ENCODE assay signal across 8 mouse cellular contexts in the genomic region with DNA sequence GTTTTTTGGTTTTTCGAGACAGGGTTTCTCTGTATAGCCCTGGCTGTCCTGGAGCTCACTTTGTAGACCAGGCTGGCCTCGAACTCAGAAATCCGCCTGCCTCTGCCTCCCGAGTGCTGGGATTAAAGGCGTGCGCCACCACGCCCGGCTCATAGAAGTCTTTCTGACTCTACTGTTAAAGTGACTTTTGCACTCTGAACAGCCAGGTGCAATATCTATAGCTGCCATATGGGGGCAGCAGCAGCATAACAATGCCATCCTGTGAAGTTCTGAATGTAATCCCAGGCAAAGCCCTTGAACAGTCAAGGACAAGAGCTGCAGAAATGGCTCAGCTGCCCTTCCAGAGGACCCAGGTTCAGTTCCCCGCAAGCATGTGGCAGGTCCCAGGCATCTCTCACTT. TPM values are rescaled to one million over a fixed set of nuclear protein-coding genes. Genes with fewer than 3 reads are reported as not detected.
DNase-seq lines count a peak whose midpoint lies in the region; ATAC-seq and TF ChIP-seq lines count a peak whose summit lies in the region.
"Not testable (repeated sequence)": the region's sequence is repeated elsewhere in the genome, so short reads cannot be mapped to it uniquely, and the experiment has no call there.

No protein-coding gene starts in this region.

- not testable (repeated sequence) for H3K27ac ChIP-seq in forebrain, embryonic 12.5 days; kidney, postnatal 0 days; liver, embryonic 11.5 days (ENCODE audit: low read depth, low read length); neural tube, embryonic 12.5 days
- peak overlapping the region; percentile 99 for H3K27ac ChIP-seq in heart, embryonic 15.5 days

- not testable (repeated sequence) for H3K4me2 ChIP-seq in forebrain, embryonic 12.5 days; kidney, postnatal 0 days (ENCODE audit: low read length); liver, embryonic 11.5 days; neural tube, embryonic 12.5 days (replicated peaks)
- peak overlapping the region; percentile 42 for H3K4me2 ChIP-seq in heart, embryonic 15.5 days

- not testable (repeated sequence) for H3K9ac ChIP-seq in forebrain, embryonic 12.5 days; kidney, postnatal 0 days (ENCODE audit: low read depth, low read length); liver, embryonic 11.5 days (ENCODE audit: low read depth, low read length); neural tube, embryonic 12.5 days
- H3K9ac ChIP-seq in heart, embryonic 15.5 days, result peak overlapping the region; percentile 48

- not testable (repeated sequence) for H3K4me3 ChIP-seq in forebrain, embryonic 12.5 days (replicated peaks); kidney, postnatal 0 days (replicated peaks; ENCODE audit: low read depth, low read length); liver, embryonic 11.5 days (ENCODE audit: low read depth, low read length); neural tube, embryonic 12.5 days
- peak overlapping the region; percentile 4; the same call in 1 of the 2 replicates for H3K4me3 ChIP-seq in heart, embryonic 15.5 days

- peaks cover 29% of the 10 kb centered on the region for H3K27me3 ChIP-seq in forebrain, embryonic 12.5 days
- H3K27me3 ChIP-seq in heart, embryonic 15.5 days; kidney, postnatal 0 days (ENCODE audit: insufficient read depth, low read length); neural tube, embryonic 12.5 days (replicated peaks): not testable (repeated sequence)
- H3K27me3 ChIP-seq in liver, embryonic 11.5 days (replicated peaks; ENCODE audit: control insufficient read depth, insufficient read depth, low read length), result peaks cover 15% of the 10 kb centered on the region; the same call in 1 of the 2 replicates

- not testable (repeated sequence) for H3K4me1 ChIP-seq in forebrain, embryonic 12.5 days; kidney, postnatal 0 days (replicated peaks; ENCODE audit: insufficient read depth, low read length); neural tube, embryonic 12.5 days
- peaks cover 34% of the 10 kb centered on the region for H3K4me1 ChIP-seq in heart, embryonic 15.5 days (replicated peaks)
- H3K4me1 ChIP-seq in liver, embryonic 11.5 days (replicated peaks; ENCODE audit: control insufficient read depth, insufficient read depth, low read length), result peaks cover 12% of the 10 kb centered on the region

- H3K36me3 ChIP-seq in forebrain, embryonic 12.5 days (replicated peaks); heart, embryonic 15.5 days; kidney, postnatal 0 days (ENCODE audit: insufficient read depth, low read length); liver, embryonic 11.5 days (ENCODE audit: control insufficient read depth, insufficient read depth, low read length); neural tube, embryonic 12.5 days: not testable (repeated sequence)

- peak; percentile 40 to 45 for DNase-seq in CD8-positive naive resting alpha-beta T cell, adult 2 months (ENCODE audit: low read depth in 2 of 2, low spot score in 2 of 2)
- peak; percentile 48 for DNase-seq in c-Kit-negative CD71-positive TER-119-positive erythroid progenitor cells, embryonic 14.5 days (ENCODE audit: low read depth, low spot score)
- DNase-seq in kidney, postnatal 0 days (ENCODE audit: low spot score), result peak; percentile 89
- peak; percentile 70 for DNase-seq in liver, embryonic 11.5 days (ENCODE audit: low spot score)
- DNase-seq in telencephalon, adult 2 months (ENCODE audit: low read depth, low spot score), result peak; percentile 58

- TF ChIP-seq CTCF in kidney, postnatal 0 days (IDR thresholded peaks at IDR 0.05; ENCODE audit: low read depth), result peak; percentile 83

- peak; percentile 63; the same call in 1 of the 2 replicates for ATAC-seq in forebrain, embryonic 12.5 days (ENCODE audit: low FRiP score)
- peak; percentile 40 for ATAC-seq in heart, embryonic 15.5 days (replicated peaks; ENCODE audit: insufficient number of reproducible peaks, insufficient read depth, low FRiP score, low read depth)
- peak; percentile 70 for ATAC-seq in kidney, postnatal 0 days (replicated peaks; ENCODE audit: low FRiP score, low read depth)
- ATAC-seq in liver, embryonic 11.5 days (replicated peaks; ENCODE audit: low FRiP score), result peak; percentile 48; the same call in 1 of the 2 replicates
- ATAC-seq in neural tube, embryonic 12.5 days (ENCODE audit: low FRiP score, low read depth), result peak; percentile 60

- not testable (repeated sequence) for H3K9me3 ChIP-seq in forebrain, embryonic 12.5 days; heart, embryonic 15.5 days (replicated peaks); kidney, postnatal 0 days (replicated peaks; ENCODE audit: low read length); liver, embryonic 11.5 days (ENCODE audit: control insufficient read depth, low read length); neural tube, embryonic 12.5 days

- 45% methylated on average over 8 of the region's 9 CpGs for WGBS in forebrain, embryonic 12.5 days
- 27% methylated on average over 8 of the region's 9 CpGs for WGBS in heart, embryonic 15.5 days
- WGBS in kidney, postnatal 0 days, result 33% methylated on average over 8 of the region's 9 CpGs
- 26% methylated on average over 7 of the region's 9 CpGs for WGBS in liver, embryonic 11.5 days
- WGBS in neural tube, embryonic 12.5 days, result 49% methylated on average over 8 of the region's 9 CpGs

RNA-seq across cellular contexts. Expression of gene Nexn, which starts 6.7 kb away (rescaled TPM):
- polyA plus RNA-seq in forebrain, embryonic 12.5 days (2016; fragmentation: Nextera tagmentation; extraction: Ambion mirVana), result 3.4 and 6.3 TPM in 2 replicates
- polyA plus RNA-seq in heart, embryonic 15.5 days (2015; fragmentation: Nextera tagmentation; extraction: Ambion mirVana), result 196 and 326 TPM in 2 replicates
- polyA plus RNA-seq in kidney, postnatal 0 days (2015; fragmentation: Nextera tagmentation; extraction: Ambion mirVana), result 15.8 and 18.1 TPM in 2 replicates
- 3.7 and 5.5 TPM in 2 replicates for polyA plus RNA-seq in liver, embryonic 11.5 days (2014; fragmentation: Nextera tagmentation; extraction: Ambion mirVana)
- polyA plus RNA-seq in neural tube, embryonic 12.5 days (2016; fragmentation: Nextera tagmentation; extraction: Ambion mirVana), result 5.1 and 9.0 TPM in 2 replicates

RNA-seq across cellular contexts. Expression of gene Fubp1, which starts 49.2 kb away (rescaled TPM):
- polyA plus RNA-seq in forebrain, embryonic 12.5 days (2016; fragmentation: Nextera tagmentation; extraction: Ambion mirVana), result 437 and 443 TPM in 2 replicates
- 106 and 115 TPM in 2 replicates for polyA plus RNA-seq in heart, embryonic 15.5 days (2015; fragmentation: Nextera tagmentation; extraction: Ambion mirVana)
- polyA plus RNA-seq in kidney, postnatal 0 days (2015; fragmentation: Nextera tagmentation; extraction: Ambion mirVana), result 178 and 189 TPM in 2 replicates
- polyA plus RNA-seq in liver, embryonic 11.5 days (2014; fragmentation: Nextera tagmentation; extraction: Ambion mirVana), result 234 and 253 TPM in 2 replicates
- polyA plus RNA-seq in neural tube, embryonic 12.5 days (2016; fragmentation: Nextera tagmentation; extraction: Ambion mirVana), result 337 and 352 TPM in 2 replicates

RNA-seq across cellular contexts. Expression of gene Dnajb4, which starts 49.3 kb away (rescaled TPM):
- 26.6 and 28.7 TPM in 2 replicates for polyA plus RNA-seq in forebrain, embryonic 12.5 days (2016; fragmentation: Nextera tagmentation; extraction: Ambion mirVana)
- polyA plus RNA-seq in heart, embryonic 15.5 days (2015; fragmentation: Nextera tagmentation; extraction: Ambion mirVana), result 44.4 and 50.3 TPM in 2 replicates
- polyA plus RNA-seq in kidney, postnatal 0 days (2015; fragmentation: Nextera tagmentation; extraction: Ambion mirVana), result 32.5 and 34.9 TPM in 2 replicates
- polyA plus RNA-seq in liver, embryonic 11.5 days (2014; fragmentation: Nextera tagmentation; extraction: Ambion mirVana), result 29.7 and 33.1 TPM in 2 replicates
- 30.3 and 31.5 TPM in 2 replicates for polyA plus RNA-seq in neural tube, embryonic 12.5 days (2016; fragmentation: Nextera tagmentation; extraction: Ambion mirVana)

Comparison
In these comparisons a context has a peak if more than half of its experiments do, and no peak if none do; other contexts are left out.
1. RNA of gene Nexn, which starts 6.7 kb away (polyA plus RNA-seq): 196 to 326 TPM in heart, embryonic 15.5 days; 15.8 to 18.1 TPM in kidney, postnatal 0 days, 3.4 to 6.3 TPM in forebrain, embryonic 12.5 days, 3.7 to 5.5 TPM in liver, embryonic 11.5 days and 5.1 to 9.0 TPM in neural tube, embryonic 12.5 days; every median in the first group is over 10 times any median in the second.
2. Peak in every context shown above with its lines, with median percentiles within 50 percentile points of each other: DNase-seq and ATAC-seq.